Mouse (Mus musculus): ENCODE results near the gene Golga4. TPM values are rescaled to one million over a fixed set of nuclear protein-coding genes. Genes with fewer than 3 reads are reported as not detected.

Golga4 gene
- polyA plus RNA-seq, 1 experiment from 2014 or later: 55.1 TPM

DNA sequence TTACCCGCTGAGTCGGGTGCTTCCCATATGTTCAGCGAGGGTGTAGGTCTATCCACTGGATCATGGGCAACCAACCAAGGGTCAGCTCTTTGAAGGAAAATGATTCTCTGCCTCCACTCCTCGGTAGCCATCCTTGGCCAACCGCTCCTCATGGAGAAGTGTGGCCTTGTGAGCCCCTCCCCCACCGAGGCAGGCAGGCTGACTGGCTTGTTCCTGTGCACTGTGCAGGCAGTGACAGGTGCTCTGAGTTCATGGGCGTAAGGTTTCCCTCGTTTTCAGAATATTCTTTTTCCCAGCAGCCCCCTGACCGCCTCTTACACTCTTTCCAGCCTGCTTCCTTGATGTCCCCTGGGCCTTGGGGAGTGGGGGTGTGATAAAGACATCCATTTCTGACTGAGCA, 117.4 kb downstream of the Golga4 start:
- Histone ChIP-seq H3K36me3 (ENCODE audit: insufficient read depth, low read length) (peaks cover 10% of the 10 kb centered on the region; the same call in 1 of the 2 replicates), H3K9me3 (ENCODE audit: low read length) (no peaks in the 10 kb centered on the region), H3K27me3 (ENCODE audit: insufficient read depth, low read length) (no peaks in the 10 kb centered on the region), H3K27ac (ENCODE audit: low read length) (peak overlapping the region; percentile 44; the same call in 1 of the 2 replicates), H3K9ac (replicated peaks; ENCODE audit: low read length) (no peak overlapping the region; the same call in 1 of the 2 replicates), H3K4me1 (ENCODE audit: insufficient read depth, low read length) (peaks cover 39% of the 10 kb centered on the region), H3K4me2 (replicated peaks; ENCODE audit: low read depth, low read length) (no peak overlapping the region), H3K4me3 (ENCODE audit: low read length) (no peak overlapping the region)
- 46% methylated on average over 9 of the region's 9 CpGs for WGBS
- peak; percentile 29; the same call in 1 of the 2 replicates for ATAC-seq (ENCODE audit: low FRiP score, low TSS enrichment)

DNA sequence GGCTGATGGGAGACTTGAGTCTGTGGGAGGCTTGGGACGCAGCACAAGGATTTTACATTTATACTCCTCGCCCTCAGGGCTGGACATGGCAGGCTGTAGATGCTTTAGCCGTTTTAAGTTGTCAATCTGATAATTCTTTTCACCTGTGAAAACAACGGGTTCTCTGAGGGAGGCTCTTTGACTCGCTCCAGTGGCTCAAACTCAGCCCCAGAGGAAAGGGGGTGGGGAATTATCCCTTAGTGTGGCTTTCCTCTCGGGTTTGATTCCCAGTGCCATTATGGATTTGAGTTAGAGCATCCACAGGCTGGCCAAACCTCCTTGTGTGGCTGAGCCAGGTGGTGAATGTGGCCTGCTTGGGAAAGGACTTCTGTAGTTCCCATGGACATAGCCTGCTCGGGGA, 118.1 kb downstream of the Golga4 start:
- Histone ChIP-seq H3K36me3 (ENCODE audit: insufficient read depth, low read length) (peaks cover 10% of the 10 kb centered on the region; the same call in 1 of the 2 replicates), H3K9me3 (ENCODE audit: low read length) (no peaks in the 10 kb centered on the region), H3K4me2 (replicated peaks; ENCODE audit: low read depth, low read length) (no peak overlapping the region), H3K27ac (ENCODE audit: low read length) (peak overlapping the region; percentile 44; the same call in 1 of the 2 replicates), H3K9ac (replicated peaks; ENCODE audit: low read length) (no peak overlapping the region; the same call in 1 of the 2 replicates), H3K4me1 (ENCODE audit: insufficient read depth, low read length) (peaks cover 39% of the 10 kb centered on the region), H3K27me3 (ENCODE audit: insufficient read depth, low read length) (no peaks in the 10 kb centered on the region), H3K4me3 (ENCODE audit: low read length) (no peak overlapping the region)
- WGBS: 16% methylated on average over 7 of the region's 7 CpGs
- peak; percentile 26 for ATAC-seq (ENCODE audit: low FRiP score, low TSS enrichment)

DNA sequence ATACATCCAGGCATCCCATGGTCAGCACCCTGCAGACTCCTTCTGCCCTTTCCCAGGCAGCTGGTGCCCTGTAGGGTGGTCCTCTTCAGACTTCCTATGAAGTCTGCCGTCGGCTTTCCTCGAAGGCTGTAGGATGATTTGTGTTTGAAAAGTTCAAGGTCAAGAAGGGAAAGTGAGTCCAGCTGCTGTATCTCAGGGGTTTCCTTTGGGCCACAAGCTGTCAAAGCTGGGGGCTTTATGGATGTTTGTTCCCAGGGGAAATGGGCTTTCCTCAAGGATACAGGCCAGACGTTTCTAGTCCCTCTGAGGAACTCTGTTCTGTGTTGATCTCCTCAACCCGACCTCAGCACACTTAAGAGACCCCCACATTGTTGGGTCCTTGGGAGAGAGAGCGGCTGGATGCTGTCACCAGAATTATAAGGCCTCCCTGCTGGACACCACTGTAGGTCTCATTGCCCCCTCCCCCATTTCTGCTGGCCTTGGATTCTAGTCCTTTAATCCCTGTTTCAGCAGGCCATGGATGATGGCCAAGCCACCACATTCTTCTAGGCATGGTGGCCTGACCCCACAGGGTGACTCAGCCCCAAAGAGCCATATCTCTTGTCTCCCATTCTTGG, 123.8 kb downstream of the Golga4 start:
- no peak overlapping the region for H3K4me3 ChIP-seq (ENCODE audit: low read length)
- peaks cover 12% of the 10 kb centered on the region; the same call in 1 of the 2 replicates for H3K36me3 ChIP-seq (ENCODE audit: insufficient read depth, low read length)
- 16% methylated on average over 6 of the region's 6 CpGs for WGBS
- no peak overlapping the region for H3K4me2 ChIP-seq (replicated peaks; ENCODE audit: low read depth, low read length)
- no peaks in the 10 kb centered on the region for H3K27me3 ChIP-seq (ENCODE audit: insufficient read depth, low read length)
- no peaks in the 10 kb centered on the region for H3K9me3 ChIP-seq (ENCODE audit: low read length)
- peaks cover 34% of the 10 kb centered on the region for H3K4me1 ChIP-seq (ENCODE audit: insufficient read depth, low read length)
- no peak overlapping the region for H3K9ac ChIP-seq (replicated peaks; ENCODE audit: low read length)
- ATAC-seq (ENCODE audit: low FRiP score, low TSS enrichment): peak; percentile 95
- H3K27ac ChIP-seq (ENCODE audit: low read length): peak overlapping the region; percentile 70

Other genes with a start within 250 kb of the Golga4 start
- 0.06 TPM in 1 of 2 replicates, not detected in the other for gene Eomes, start 28.1 kb upstream of the Golga4 start, polyA plus RNA-seq (2015; fragmentation: Nextera tagmentation; extraction: Ambion mirVana)
- gene Itga9, start 100.4 kb downstream of the Golga4 start, polyA plus RNA-seq (2015; fragmentation: Nextera tagmentation; extraction: Ambion mirVana): 10.8 and 11.1 TPM in 2 replicates

Data from kidney, embryonic 16.5 days (tissue).